Mouse (Mus musculus) forebrain, embryonic 11.5 days (tissue): Measurements from ENCODE around the gene Kcnip2. TPM values are rescaled to one million over a fixed set of nuclear protein-coding genes. Genes with fewer than 3 reads are reported as not detected.

Source experiments
- ATAC-seq: fragments of 200-750 bp; cut with Nextera tagmentation; replicated peaks from 2 replicates; pipeline ENCODE4 v1.8.0; 2017; ENCODE audit warnings: moderate TSS enrichment; ENCODE audit not compliant: low FRiP score
- DNase-seq: peaks from one replicate; pipeline ENCODE4 v3.0.0-alpha.2; 2017; ENCODE audit warnings: low spot score
- H3K27ac ChIP-seq: fragments of 300-500 bp; sonication (generic); 2 replicates; pipeline ENCODE4 v1.5.1; 2014; ENCODE audit warnings: low read depth, low read length
- H3K27me3 ChIP-seq: fragments of 300-500 bp; sonication (generic); 2 replicates; pipeline ENCODE4 v1.6.1; 2014; ENCODE audit warnings: mild to moderate bottlenecking, low read length, mixed read lengths; ENCODE audit not compliant: control insufficient read depth, insufficient read depth
- H3K36me3 ChIP-seq: fragments of 300-500 bp; sonication (generic); 2 replicates; pipeline ENCODE4 v1.6.1; 2014; ENCODE audit warnings: mild to moderate bottlenecking, low read length, moderate library complexity, mixed read lengths; ENCODE audit not compliant: control insufficient read depth, insufficient read depth
- H3K4me1 ChIP-seq: fragments of 300-500 bp; sonication (generic); replicated peaks from 2 replicates; pipeline ENCODE4 v1.6.1; 2014; ENCODE audit warnings: low read length, mixed read lengths; ENCODE audit not compliant: control insufficient read depth, insufficient read depth
- H3K4me2 ChIP-seq: fragments of 300-500 bp; sonication (generic); 2 replicates; pipeline ENCODE4 v1.6.1; 2014; ENCODE audit warnings: low read depth, mild to moderate bottlenecking, low read length, moderate library complexity, mixed read lengths; ENCODE audit not compliant: severe bottlenecking
- H3K4me3 ChIP-seq: fragments of 300-500 bp; sonication (generic); 2 replicates; pipeline ENCODE4 v1.5.1; 2014; ENCODE audit warnings: low read depth, low read length
- H3K9ac ChIP-seq: fragments of 300-500 bp; sonication (generic); 2 replicates; pipeline ENCODE4 v1.6.1; 2014; ENCODE audit warnings: low read length
- H3K9me3 ChIP-seq: fragments of 300-500 bp; sonication (generic); 2 replicates; pipeline ENCODE4 v1.6.1; 2016; ENCODE audit warnings: low read length, mixed read lengths; ENCODE audit not compliant: control insufficient read depth
- WGBS: fragments of 180-500 bp; shearing (Covaris S2); extraction: QIAGEN DNeasy Blood & Tissue Kit; methylation state at CpG from one replicate; pipeline ENCODE4 v1.1.7; 2014; 5-methylcytosine and 5-hydroxymethylcytosine counted together
- polyA plus RNA-seq: library from polyadenylated mRNA; unstranded; fragments of >200 nt; fragmentation: Nextera tagmentation; extraction: Ambion mirVana; gene quantifications from 2 replicates; pipeline ENCODE4 v1.2.1, GENCODE M21; 2014

The Kcnip2 gene
- polyA plus RNA-seq, 1 experiment from 2014 or later: 0.76 TPM

GRCm38 (mm10) chr19:45835490-45835889 is 19.6 kb upstream of the Kcnip2 start:
- H3K4me1 ChIP-seq: no peaks in the 10 kb centered on the region
- WGBS: 84% methylated on average over 10 of the region's 10 CpGs
- DNase-seq: no peak
- H3K9me3 ChIP-seq: no peaks in the 10 kb centered on the region
- no peak for ATAC-seq
- H3K36me3 ChIP-seq: no peaks in the 10 kb centered on the region
- H3K4me3 ChIP-seq: no peak overlapping the region
- no peak overlapping the region for H3K9ac ChIP-seq
- no peak overlapping the region for H3K4me2 ChIP-seq
- H3K27me3 ChIP-seq: no peaks in the 10 kb centered on the region
- no peak overlapping the region for H3K27ac ChIP-seq

DNA sequence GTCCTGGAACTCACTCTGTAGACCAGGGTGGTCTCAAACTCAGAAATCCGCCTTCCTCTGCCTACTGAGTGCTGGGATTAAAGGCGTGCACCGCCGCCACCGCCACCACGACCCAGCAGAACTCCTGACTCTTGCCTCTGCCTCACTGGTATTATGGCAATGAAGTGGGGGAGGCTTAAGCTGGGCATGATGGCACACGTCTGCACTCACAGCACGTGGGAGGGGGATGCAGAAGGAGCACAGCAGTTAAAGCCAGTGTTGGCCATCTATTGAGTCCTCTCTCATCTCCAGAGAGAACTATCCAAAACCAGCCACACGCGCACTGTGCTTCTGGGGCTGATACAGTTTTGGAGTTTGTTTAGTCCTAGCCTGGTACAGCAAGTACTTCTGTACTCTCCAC is 17.8 kb upstream of the Kcnip2 start:
- Histone ChIP-seq H3K4me2 (no peak overlapping the region), H3K4me1 (no peaks in the 10 kb centered on the region), H3K9me3 (no peaks in the 10 kb centered on the region), H3K9ac (no peak overlapping the region), H3K36me3 (no peaks in the 10 kb centered on the region), H3K27me3 (no peaks in the 10 kb centered on the region), H3K27ac (no peak overlapping the region), H3K4me3 (no peak overlapping the region)
- no peak for ATAC-seq
- 87% methylated on average over 10 of the region's 10 CpGs for WGBS
- DNase-seq: no peak

GRCm38 (mm10) chr19:45830679-45831078 is 14.8 kb upstream of the Kcnip2 start:
- ATAC-seq (no peak), DNase-seq (no peak)
- Histone ChIP-seq H3K9ac (no peak overlapping the region), H3K4me3 (no peak overlapping the region), H3K36me3 (no peaks in the 10 kb centered on the region), H3K27ac (no peak overlapping the region), H3K4me2 (no peak overlapping the region), H3K27me3 (no peaks in the 10 kb centered on the region), H3K9me3 (no peaks in the 10 kb centered on the region), H3K4me1 (no peaks in the 10 kb centered on the region)
- WGBS: 82% methylated on average over 2 of the region's 2 CpGs

DNA sequence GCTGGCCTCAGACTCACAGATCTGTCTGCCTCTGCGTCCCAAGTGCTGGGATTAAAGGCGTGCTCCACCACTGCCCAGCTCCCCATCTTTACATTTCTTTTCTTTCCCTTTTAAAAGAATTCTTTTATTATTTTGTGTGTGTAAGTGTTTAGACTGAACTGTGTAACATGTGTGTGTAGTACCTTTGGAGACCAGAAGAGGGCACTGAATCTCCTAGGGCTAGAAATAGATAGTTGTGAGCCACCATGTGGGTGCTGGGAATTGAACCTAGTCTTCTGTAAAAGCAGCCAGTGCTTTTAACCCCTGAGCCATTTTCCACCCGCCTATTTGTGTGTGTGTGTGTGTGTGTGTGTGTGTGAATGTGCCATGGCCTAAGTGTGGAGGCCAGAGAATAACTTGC is 11.9 kb upstream of the Kcnip2 start:
- no peaks in the 10 kb centered on the region for H3K4me1 ChIP-seq
- WGBS: 89% methylated on average over 3 of the region's 3 CpGs

GRCm38 (mm10) chr19:45827125-45827524 is 11.3 kb upstream of the Kcnip2 start:
- no peaks in the 10 kb centered on the region for H3K36me3 ChIP-seq
- H3K27ac ChIP-seq: no peak overlapping the region
- H3K9ac ChIP-seq: no peak overlapping the region
- no peaks in the 10 kb centered on the region for H3K9me3 ChIP-seq
- H3K4me2 ChIP-seq: no peak overlapping the region
- H3K27me3 ChIP-seq: no peaks in the 10 kb centered on the region
- H3K4me3 ChIP-seq: no peak overlapping the region
- no peaks in the 10 kb centered on the region for H3K4me1 ChIP-seq
- ATAC-seq (no peak), DNase-seq (no peak)
- 87% methylated on average over 5 of the region's 5 CpGs for WGBS

More for the DNA sequence above, 11.9 kb upstream of the Kcnip2 start:
- H3K4me3 ChIP-seq: no peak overlapping the region
- no peak overlapping the region for H3K9ac ChIP-seq
- H3K36me3 ChIP-seq: no peaks in the 10 kb centered on the region
- no peak overlapping the region for H3K4me2 ChIP-seq
- H3K9me3 ChIP-seq: no peaks in the 10 kb centered on the region
- no peak overlapping the region for H3K27ac ChIP-seq
- ATAC-seq: no peak
- no peaks in the 10 kb centered on the region for H3K27me3 ChIP-seq
- no peak for DNase-seq

- Histone ChIP-seq H3K4me3 (no peak overlapping the region), H3K4me2 (no peak overlapping the region), H3K4me1 (no peaks in the 10 kb centered on the region), H3K36me3 (no peaks in the 10 kb centered on the region), H3K27ac (no peak overlapping the region), H3K27me3 (no peaks in the 10 kb centered on the region), H3K9me3 (no peaks in the 10 kb centered on the region), H3K9ac (no peak overlapping the region)
- 86% methylated on average over 3 of the region's 3 CpGs for WGBS
- no peak for ATAC-seq
- DNase-seq: no peak
Observed at GRCm38 (mm10) chr19:45826146-45826545, 10.3 kb upstream of the Kcnip2 start.

- ATAC-seq (no peak), DNase-seq (no peak)
- H3K27ac ChIP-seq: no peak overlapping the region
- H3K27me3 ChIP-seq: no peaks in the 10 kb centered on the region
- H3K4me3 ChIP-seq: no peak overlapping the region
- 0 out of 2 replicates have a peak, but pooled peaks cover under 1% of the 10 kb centered on the region for H3K4me1 ChIP-seq
- no peak overlapping the region for H3K9ac ChIP-seq
- 75% methylated on average over 5 of the region's 5 CpGs for whole genome bisulfite sequencing
- H3K36me3 ChIP-seq: no peaks in the 10 kb centered on the region
- H3K4me2 ChIP-seq: no peak overlapping the region
- H3K9me3 ChIP-seq: no peaks in the 10 kb centered on the region
Observed at GRCm38 (mm10) chr19:45821832-45822231, 6.0 kb upstream of the Kcnip2 start.

- H3K9ac ChIP-seq: no peak overlapping the region
- peaks cover 14% of the 10 kb centered on the region for H3K4me1 ChIP-seq
- no peaks in the 10 kb centered on the region for H3K36me3 ChIP-seq
- no peak overlapping the region for H3K27ac ChIP-seq
- DNase-seq (no peak), ATAC-seq (no peak)
- no peaks in the 10 kb centered on the region; the same call in 1 of the 2 replicates for H3K27me3 ChIP-seq
- no peak overlapping the region for H3K4me3 ChIP-seq
- WGBS: 76% methylated on average over 11 of the region's 11 CpGs
- H3K4me2 ChIP-seq: no peak overlapping the region
- H3K9me3 ChIP-seq: no peaks in the 10 kb centered on the region
Observed at GRCm38 (mm10) chr19:45817816-45818490, 2.1 kb upstream of the Kcnip2 start.

- Histone ChIP-seq H3K4me1 (peaks cover 23% of the 10 kb centered on the region), H3K9me3 (no peaks in the 10 kb centered on the region), H3K27me3 (no peaks in the 10 kb centered on the region; the same call in 1 of the 2 replicates), H3K27ac (no peak overlapping the region), H3K4me2 (no peak overlapping the region), H3K4me3 (no peak overlapping the region), H3K36me3 (no peaks in the 10 kb centered on the region), H3K9ac (no peak overlapping the region)
- WGBS: 15% methylated on average over 8 of the region's 8 CpGs
- no peak for ATAC-seq
- DNase-seq: no peak
Observed at GRCm38 (mm10) chr19:45816727-45817126, 866 bp upstream of the Kcnip2 start.
